Mouse (Mus musculus) kidney, embryonic 16.5 days (tissue): ENCODE results near the gene Gm5868. TPM values are rescaled to one million over a fixed set of nuclear protein-coding genes. Genes with fewer than 3 reads are reported as not detected.
"Not testable (repeated sequence)": the region's sequence is repeated elsewhere in the genome, so short reads cannot be mapped to it uniquely, and the experiment has no call there.

Source experiments
- ATAC-seq: fragments of 200-750 bp; cut with Nextera tagmentation; 2 replicates; pipeline ENCODE4 v1.8.0; 2017; ENCODE audit warnings: moderate TSS enrichment; ENCODE audit not compliant: low FRiP score, low TSS enrichment
- H3K27ac ChIP-seq: fragments of 300-500 bp; sonication (generic); 2 replicates; pipeline ENCODE4 v1.5.1; 2014; ENCODE audit warnings: low read length
- H3K27me3 ChIP-seq: fragments of 300-500 bp; sonication (generic); 2 replicates; pipeline ENCODE4 v1.6.1; 2014; ENCODE audit warnings: low read length, control low read depth, mixed read lengths; ENCODE audit not compliant: insufficient read depth
- H3K36me3 ChIP-seq: fragments of 300-500 bp; sonication (generic); 2 replicates; pipeline ENCODE4 v1.6.1; 2014; ENCODE audit warnings: low read length, control low read depth, mixed read lengths; ENCODE audit not compliant: insufficient read depth
- H3K4me1 ChIP-seq: fragments of 300-500 bp; sonication (generic); 2 replicates; pipeline ENCODE4 v1.6.1; 2014; ENCODE audit warnings: low read length, control low read depth, mixed read lengths; ENCODE audit not compliant: insufficient read depth
- H3K4me2 ChIP-seq: fragments of 300-500 bp; sonication (generic); replicated peaks from 2 replicates; pipeline ENCODE4 v1.6.1; 2014; ENCODE audit warnings: low read depth, low read length
- H3K4me3 ChIP-seq: fragments of 300-500 bp; sonication (generic); 2 replicates; pipeline ENCODE4 v1.5.1; 2014; ENCODE audit warnings: mild to moderate bottlenecking, low read length
- H3K9ac ChIP-seq: fragments of 300-500 bp; sonication (generic); replicated peaks from 2 replicates; pipeline ENCODE4 v1.6.1; 2014; ENCODE audit warnings: low read length
- H3K9me3 ChIP-seq: fragments of 300-500 bp; sonication (generic); 2 replicates; pipeline ENCODE4 v1.6.1; 2016; ENCODE audit warnings: low read length, control low read depth
- WGBS: fragments of 180-500 bp; shearing (Covaris S2); extraction: QIAGEN DNeasy Blood & Tissue Kit; methylation state at CpG from one replicate; pipeline ENCODE4 v1.1.7; 2014; 5-methylcytosine and 5-hydroxymethylcytosine counted together
- polyA plus RNA-seq: library from polyadenylated mRNA; unstranded; fragments of >200 nt; fragmentation: Nextera tagmentation; extraction: Ambion mirVana; gene quantifications from 2 replicates; pipeline ENCODE4 v1.2.1, GENCODE M21; 2015

The Gm5868 gene
- 0.33 and 0.45 TPM in 2 replicates for polyA plus RNA-seq

- Histone ChIP-seq H3K4me1 (0 out of 2 replicates have a peak, but pooled peaks cover 2% of the 10 kb centered on the region), H3K36me3 (no peaks in the 10 kb centered on the region), H3K9me3 (no peaks in the 10 kb centered on the region), H3K4me3 (peak within 1 kb of the TSS; percentile 43), H3K27ac (no peak within 1 kb of the TSS), H3K9ac (peak within 1 kb of the TSS; percentile 31; the same call in 1 of the 2 replicates), H3K4me2 (peak within 1 kb of the TSS; percentile 60), H3K27me3 (peaks cover 13% of the 10 kb centered on the region)
- WGBS = 2% methylated on average over 34 of the region's 38 CpGs
- peak; percentile 77 for ATAC-seq
Observed at GRCm38 (mm10) chr5:72587192-72587681, at the start of gene Gm5868. TSS of gene Gm5868 (minus strand) at chr5:72587551.

GRCm38 (mm10) chr5:72636576-72636975 is 49.2 kb upstream of the Gm5868 start:
- Histone ChIP-seq H3K9ac (no peak overlapping the region), H3K4me1 (no peaks in the 10 kb centered on the region), H3K36me3 (no peaks in the 10 kb centered on the region), H3K4me2 (no peak overlapping the region), H3K4me3 (no peak overlapping the region), H3K27me3 (no peaks in the 10 kb centered on the region), H3K9me3 (no peaks in the 10 kb centered on the region), H3K27ac (no peak overlapping the region)
- ATAC-seq = no peak
- WGBS = 50% methylated on average over 3 of the region's 3 CpGs

- no peak for ATAC-seq
- no peaks in the 10 kb centered on the region for H3K9me3 ChIP-seq
- H3K9ac ChIP-seq = no peak overlapping the region
- H3K4me2 ChIP-seq = no peak overlapping the region
- no peak overlapping the region for H3K27ac ChIP-seq
- WGBS = 55% methylated on average over 3 of the region's 3 CpGs
- H3K4me1 ChIP-seq = no peaks in the 10 kb centered on the region
- H3K27me3 ChIP-seq = no peaks in the 10 kb centered on the region
- no peaks in the 10 kb centered on the region for H3K36me3 ChIP-seq
- no peak overlapping the region for H3K4me3 ChIP-seq
Observed at GRCm38 (mm10) chr5:72636122-72636521, 48.8 kb upstream of the Gm5868 start.

GRCm38 (mm10) chr5:72634791-72635271 is 47.5 kb upstream of the Gm5868 start:
- H3K4me1 ChIP-seq = no peaks in the 10 kb centered on the region
- whole genome bisulfite sequencing = 80% methylated on average over 9 of the region's 9 CpGs
- H3K27me3 ChIP-seq = no peaks in the 10 kb centered on the region
- no peaks in the 10 kb centered on the region for H3K36me3 ChIP-seq
- no peak overlapping the region for H3K9ac ChIP-seq
- H3K9me3 ChIP-seq = no peaks in the 10 kb centered on the region
- no peak overlapping the region for H3K4me2 ChIP-seq
- H3K4me3 ChIP-seq = no peak overlapping the region
- no peak overlapping the region for H3K27ac ChIP-seq
- ATAC-seq = no peak

GRCm38 (mm10) chr5:72630026-72630425 is 42.7 kb upstream of the Gm5868 start:
- 92% methylated on average over 6 of the region's 6 CpGs for WGBS
- H3K4me3 ChIP-seq = no peak overlapping the region

GRCm38 (mm10) chr5:72621022-72621421 is 33.7 kb upstream of the Gm5868 start:
- Histone ChIP-seq H3K36me3 (no peaks in the 10 kb centered on the region), H3K4me3 (no peak overlapping the region), H3K4me1 (no peaks in the 10 kb centered on the region), H3K27ac (no peak overlapping the region), H3K9me3 (no peaks in the 10 kb centered on the region), H3K27me3 (no peaks in the 10 kb centered on the region), H3K4me2 (no peak overlapping the region), H3K9ac (no peak overlapping the region)
- WGBS = 94% methylated on average over 1 of the region's 1 CpGs
- ATAC-seq = no peak

More at GRCm38 (mm10) chr5:72630026-72630425, 42.7 kb upstream of the Gm5868 start:
- Histone ChIP-seq H3K9ac (no peak overlapping the region), H3K36me3 (no peaks in the 10 kb centered on the region), H3K4me2 (no peak overlapping the region), H3K9me3 (no peaks in the 10 kb centered on the region), H3K27ac (no peak overlapping the region), H3K4me1 (no peaks in the 10 kb centered on the region), H3K27me3 (no peaks in the 10 kb centered on the region)
- no peak for ATAC-seq

GRCm38 (mm10) chr5:72617413-72617812 is 30.1 kb upstream of the Gm5868 start:
- no peak overlapping the region for H3K27ac ChIP-seq
- H3K9ac ChIP-seq = no peak overlapping the region
- no peak overlapping the region for H3K4me3 ChIP-seq
- H3K4me2 ChIP-seq = no peak overlapping the region
- WGBS = 84% methylated on average over 4 of the region's 4 CpGs
- H3K27me3 ChIP-seq = no peaks in the 10 kb centered on the region
- H3K9me3 ChIP-seq = no peaks in the 10 kb centered on the region
- ATAC-seq = no peak
- H3K4me1 ChIP-seq = no peaks in the 10 kb centered on the region
- H3K36me3 ChIP-seq = no peaks in the 10 kb centered on the region

- Histone ChIP-seq H3K36me3 (no peaks in the 10 kb centered on the region), H3K27me3 (no peaks in the 10 kb centered on the region), H3K4me1 (no peaks in the 10 kb centered on the region), H3K4me3 (no peak overlapping the region), H3K9me3 (no peaks in the 10 kb centered on the region), H3K4me2 (no peak overlapping the region), H3K27ac (no peak overlapping the region), H3K9ac (no peak overlapping the region)
- no peak for ATAC-seq
- WGBS = 77% methylated on average over 4 of the region's 4 CpGs
Observed at GRCm38 (mm10) chr5:72603138-72603537, 15.8 kb upstream of the Gm5868 start.

GRCm38 (mm10) chr5:72601006-72601405 is 13.7 kb upstream of the Gm5868 start:
- H3K4me2 ChIP-seq = no peak overlapping the region
- H3K27me3 ChIP-seq = no peaks in the 10 kb centered on the region
- H3K4me1 ChIP-seq = no peaks in the 10 kb centered on the region
- H3K36me3 ChIP-seq = no peaks in the 10 kb centered on the region
- 14% methylated on average over 5 of the region's 5 CpGs for WGBS
- H3K9ac ChIP-seq = no peak overlapping the region
- no peaks in the 10 kb centered on the region for H3K9me3 ChIP-seq
- no peak overlapping the region for H3K4me3 ChIP-seq
- ATAC-seq = peak; percentile 74; the same call in 1 of the 2 replicates
- no peak overlapping the region for H3K27ac ChIP-seq

- not testable (repeated sequence) for H3K4me1 ChIP-seq, H3K9me3 ChIP-seq, H3K27ac ChIP-seq, H3K36me3 ChIP-seq
- WGBS = 44% methylated on average over 25 of the region's 25 CpGs
- Histone ChIP-seq H3K9ac (peak overlapping the region; percentile 31; the same call in 1 of the 2 replicates), H3K27me3 (peaks cover 15% of the 10 kb centered on the region), H3K4me3 (peak overlapping the region; percentile 43), H3K4me2 (peak overlapping the region; percentile 60)
- peak; percentile 54; the same call in 1 of the 2 replicates for ATAC-seq
Observed at GRCm38 (mm10) chr5:72586667-72587191, 622 bp downstream of the Gm5868 start.
